Mouse (Mus musculus) skeletal muscle tissue, postnatal 0 days (tissue): ENCODE measurements around the gene Rev3l. TPM values are rescaled to one million over a fixed set of nuclear protein-coding genes. Genes with fewer than 3 reads are reported as not detected.

Experiments used
- polyA plus RNA-seq: library from polyadenylated mRNA; unstranded; fragments of >200 nt; fragmentation: Nextera tagmentation; extraction: Ambion mirVana; gene quantifications from 2 replicates; pipeline ENCODE4 v1.2.1, GENCODE M21; 2015

The Rev3l gene
- polyA plus RNA-seq = 8.1 and 11.3 TPM in 2 replicates

GRCm38 (mm10) chr10:39731736-39732265, at the start of gene Rev3l:
TSS of gene Rev3l (plus strand) at chr10:39732118.

GRCm38 (mm10) chr10:39898874-39899371, 167.0 kb downstream of the Rev3l start, which contains the start of gene Mfsd4b4:
TSS of gene Mfsd4b4 (minus strand) at chr10:39899238.

Other genes with a start within 250 kb of the Rev3l start
- gene Traf3ip2, start 119.2 kb upstream of the Rev3l start, polyA plus RNA-seq = 10.7 and 11.6 TPM in 2 replicates
- gene Mfsd4b4, start 167.1 kb downstream of the Rev3l start, polyA plus RNA-seq = 2.8 and 2.9 TPM in 2 replicates
- gene Mfsd4b2, start 194.8 kb downstream of the Rev3l start, polyA plus RNA-seq = not detected in 2 replicates
- gene Mfsd4b3, start 228.0 kb downstream of the Rev3l start, polyA plus RNA-seq = 2.8 and 3.6 TPM in 2 replicates